Mouse (Mus musculus) thymus, postnatal 25 days (tissue): ENCODE results near the gene Sh2d4b.

Experiments
- DNase-seq: peaks from one replicate; pipeline ENCODE4 v3.0.0; 2022

Gene Sh2d4b

GRCm38 (mm10) chr14:40905813-40906212 lies 12.7 kb upstream of the Sh2d4b start:
- DNase-seq = no peak

- no peak for DNase-seq
Observed at GRCm38 (mm10) chr14:40902307-40903055, 9.4 kb upstream of the Sh2d4b start.

- no peak for DNase-seq
Observed at GRCm38 (mm10) chr14:40900267-40900666, 7.2 kb upstream of the Sh2d4b start.

- DNase-seq = no peak
Observed at GRCm38 (mm10) chr14:40897916-40898315, 4.8 kb upstream of the Sh2d4b start.

GRCm38 (mm10) chr14:40895681-40896080 lies 2.6 kb upstream of the Sh2d4b start:
- no peak for DNase-seq

- DNase-seq = peak; percentile 66
Observed at GRCm38 (mm10) chr14:40894576-40895247, 1.6 kb upstream of the Sh2d4b start.

DNA sequence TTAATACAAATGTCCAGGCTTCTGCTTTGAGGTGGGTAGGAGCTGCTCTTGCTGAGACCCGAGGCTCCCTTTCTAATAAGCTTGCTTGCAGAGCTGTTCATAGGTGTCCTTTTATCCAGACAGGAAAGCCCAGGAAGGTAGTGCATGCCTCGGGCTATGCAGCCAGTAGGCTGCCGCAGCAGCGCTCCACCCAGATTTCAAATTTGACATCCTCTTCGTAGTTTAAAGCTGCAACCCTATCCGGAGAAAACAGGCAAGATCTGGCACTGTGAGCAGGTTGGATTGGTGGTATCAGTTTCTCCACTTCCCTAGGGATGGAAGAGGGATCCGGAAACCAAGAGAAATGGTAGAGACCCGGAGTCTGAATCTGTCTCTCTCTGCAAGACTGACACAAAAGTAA lies 818 bp upstream of the Sh2d4b start:
- no peak for DNase-seq

- DNase-seq = no peak
Observed at GRCm38 (mm10) chr14:40892326-40892825, 690 bp downstream of the Sh2d4b start.

- DNase-seq = no peak
Observed at GRCm38 (mm10) chr14:40891506-40891905, 1.6 kb downstream of the Sh2d4b start.

DNA sequence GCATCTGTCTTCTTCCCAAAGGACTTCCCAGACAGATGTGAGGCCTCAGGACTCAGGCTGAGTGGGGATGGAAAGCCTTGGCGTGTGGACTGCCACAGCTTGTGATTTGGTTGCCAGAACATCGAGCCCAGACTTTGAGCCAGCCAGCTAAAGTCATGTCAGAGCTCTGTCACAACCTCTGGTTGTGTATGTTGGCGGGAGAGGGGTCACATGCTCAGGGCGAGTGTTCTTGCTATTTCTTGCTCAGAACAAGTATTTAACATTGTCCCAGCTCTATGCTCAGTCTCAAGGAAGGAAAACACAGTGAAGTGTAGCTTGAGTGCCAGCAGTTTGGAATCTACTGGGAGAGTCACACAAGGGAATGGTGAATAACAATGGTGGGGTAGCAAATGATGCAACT lies 3.4 kb downstream of the Sh2d4b start:
- no peak for DNase-seq

DNA sequence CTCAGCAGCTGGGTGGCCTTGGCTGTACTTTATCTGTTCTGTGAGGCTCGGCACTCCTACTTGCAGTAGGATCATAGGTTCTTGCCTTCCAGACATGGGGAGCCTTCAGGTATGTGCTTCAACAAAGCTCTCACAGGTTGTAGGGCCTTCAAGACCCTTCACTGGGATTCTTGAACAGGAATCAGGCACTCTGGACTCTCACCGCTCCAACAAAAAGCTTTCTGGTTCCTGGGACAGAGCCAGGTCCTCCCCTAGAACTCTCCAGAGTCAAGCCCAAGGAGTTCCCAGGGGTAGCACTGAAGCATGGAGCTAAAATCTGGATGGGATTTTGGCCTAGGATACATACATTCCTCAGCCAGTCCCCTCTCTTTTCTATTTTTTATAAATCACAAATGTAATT lies 3.9 kb downstream of the Sh2d4b start:
- DNase-seq = no peak

- peak; percentile 12 for DNase-seq
Observed at GRCm38 (mm10) chr14:40886428-40887202, 6.5 kb downstream of the Sh2d4b start.

GRCm38 (mm10) chr14:40885752-40886151 lies 7.3 kb downstream of the Sh2d4b start:
- no peak for DNase-seq

DNA sequence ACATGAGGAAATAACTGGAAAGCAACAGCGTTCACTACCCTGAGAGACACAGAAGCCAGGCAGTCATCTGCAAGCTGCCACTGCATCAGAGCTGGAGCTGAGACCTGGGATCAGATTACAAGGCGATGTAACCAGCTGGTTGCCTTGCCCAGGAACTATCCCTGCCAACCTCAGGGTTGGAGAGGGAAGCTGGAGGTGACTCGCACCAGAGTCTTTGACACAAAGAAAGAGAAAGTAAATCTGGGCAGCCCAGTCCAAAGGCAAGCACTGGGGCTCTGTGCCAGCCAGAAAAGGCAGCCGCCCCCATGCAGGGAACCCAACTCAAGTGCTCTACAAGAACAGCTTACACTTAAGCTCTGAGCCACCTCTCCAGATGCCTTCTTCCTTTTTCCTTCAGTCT lies 7.8 kb downstream of the Sh2d4b start:
- no peak for DNase-seq

DNA sequence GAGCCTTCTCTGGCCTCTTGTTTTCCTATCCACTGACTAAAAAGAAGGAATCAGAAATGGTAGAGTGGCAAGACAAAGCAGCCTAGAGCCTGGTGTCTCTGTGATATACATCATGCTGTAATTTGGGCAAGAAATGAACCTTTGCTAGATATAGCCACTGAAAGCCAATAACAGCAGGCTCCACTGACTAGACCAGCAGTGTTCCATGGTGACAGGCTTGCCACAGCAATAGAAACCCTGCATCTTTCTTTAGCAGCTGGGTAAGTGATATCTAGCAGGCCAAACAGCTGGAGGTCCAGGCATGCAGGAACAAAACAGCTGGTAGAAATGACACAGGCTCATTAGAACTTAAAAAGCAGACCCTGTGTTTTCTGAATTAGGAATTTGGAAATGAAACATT lies 18.5 kb downstream of the Sh2d4b start:
- no peak for DNase-seq

DNA sequence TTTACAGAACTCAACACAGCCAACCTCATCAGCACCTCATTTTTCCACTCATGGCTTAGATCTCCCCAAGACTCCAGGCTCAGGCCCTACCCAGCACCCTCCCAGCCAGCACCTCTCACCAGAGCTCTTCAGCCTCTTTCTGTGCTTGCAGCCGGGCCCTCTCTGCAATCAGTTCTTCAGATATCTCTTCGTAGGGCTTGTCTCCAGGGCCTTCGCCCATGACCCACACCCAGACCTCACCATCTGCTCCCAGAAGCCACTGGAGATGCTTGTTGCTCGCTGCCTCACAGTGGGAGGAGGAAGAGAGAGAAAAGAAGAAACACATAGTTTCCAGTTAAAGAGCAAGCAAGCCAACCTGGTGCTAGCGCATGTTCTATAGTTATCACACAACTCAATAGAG lies 19.1 kb downstream of the Sh2d4b start:
- DNase-seq = no peak

- no peak for DNase-seq
Observed at GRCm38 (mm10) chr14:40870598-40870997, 22.5 kb downstream of the Sh2d4b start.

DNA sequence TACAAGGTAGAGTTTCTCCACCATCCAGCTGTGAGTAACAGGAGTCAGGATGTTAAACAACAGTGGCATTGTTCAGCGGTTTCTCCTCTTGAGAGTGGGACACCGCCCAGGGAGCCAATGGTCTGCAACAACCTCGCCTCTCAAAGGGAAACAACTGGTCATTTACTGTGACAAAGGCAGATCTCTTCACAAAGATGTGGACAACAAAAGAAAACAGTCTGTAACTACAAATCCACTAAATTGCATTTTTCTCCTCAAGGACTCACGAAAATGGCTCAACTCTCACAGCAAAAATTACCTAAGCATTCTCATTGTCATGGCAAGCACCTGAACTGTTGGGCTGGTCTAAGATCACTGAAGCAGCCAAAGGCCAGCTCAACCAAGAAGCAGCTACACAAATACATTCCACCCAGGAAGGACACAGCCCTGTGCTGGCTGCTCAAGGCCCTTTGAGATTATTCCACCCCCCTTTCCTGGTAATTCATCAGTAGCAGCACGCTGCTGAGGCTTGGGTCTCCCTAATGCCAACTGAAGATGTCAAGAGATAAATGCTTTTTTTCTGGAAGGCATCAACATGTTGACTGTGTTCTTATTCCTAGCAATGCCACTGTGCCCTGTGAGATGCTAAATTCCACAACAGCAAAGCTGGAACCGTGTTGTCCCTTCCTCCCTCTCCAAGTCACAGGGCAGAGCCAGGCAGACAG lies 28.1 kb downstream of the Sh2d4b start:
- no peak for DNase-seq

GRCm38 (mm10) chr14:40863659-40864058 lies 29.4 kb downstream of the Sh2d4b start:
- DNase-seq = no peak

GRCm38 (mm10) chr14:40863022-40863421 lies 30.0 kb downstream of the Sh2d4b start:
- DNase-seq = no peak

GRCm38 (mm10) chr14:40852978-40853377 lies 40.1 kb downstream of the Sh2d4b start:
- no peak for DNase-seq

GRCm38 (mm10) chr14:40837397-40837796 lies 55.7 kb downstream of the Sh2d4b start:
- no peak for DNase-seq

DNA sequence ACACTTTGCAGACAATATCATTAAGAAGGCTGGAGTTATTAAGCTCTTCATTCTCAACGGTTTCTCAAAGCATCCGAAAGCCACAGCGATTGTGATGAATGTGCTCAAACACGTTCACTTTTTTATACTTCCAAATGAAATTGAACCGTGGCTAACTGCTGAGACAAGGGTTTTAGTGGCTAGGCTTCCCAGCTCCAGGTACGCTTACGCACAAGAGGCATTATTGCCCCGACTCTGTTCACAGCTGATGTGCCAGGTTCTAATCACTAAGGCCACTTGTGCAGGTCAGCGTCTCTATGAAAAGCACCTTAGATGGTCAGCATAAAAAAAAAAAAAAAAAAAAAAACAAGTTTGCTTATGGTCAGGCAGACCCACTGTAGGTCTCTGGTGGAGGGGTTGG lies 62.6 kb downstream of the Sh2d4b start:
- no peak for DNase-seq
